Mouse (Mus musculus): ENCODE results near the gene Fads1. TPM values are rescaled to one million over a fixed set of nuclear protein-coding genes. Genes with fewer than 3 reads are reported as not detected.

Fads1 gene
- polyA plus RNA-seq, 1 experiment, result 62.3 TPM

DNA sequence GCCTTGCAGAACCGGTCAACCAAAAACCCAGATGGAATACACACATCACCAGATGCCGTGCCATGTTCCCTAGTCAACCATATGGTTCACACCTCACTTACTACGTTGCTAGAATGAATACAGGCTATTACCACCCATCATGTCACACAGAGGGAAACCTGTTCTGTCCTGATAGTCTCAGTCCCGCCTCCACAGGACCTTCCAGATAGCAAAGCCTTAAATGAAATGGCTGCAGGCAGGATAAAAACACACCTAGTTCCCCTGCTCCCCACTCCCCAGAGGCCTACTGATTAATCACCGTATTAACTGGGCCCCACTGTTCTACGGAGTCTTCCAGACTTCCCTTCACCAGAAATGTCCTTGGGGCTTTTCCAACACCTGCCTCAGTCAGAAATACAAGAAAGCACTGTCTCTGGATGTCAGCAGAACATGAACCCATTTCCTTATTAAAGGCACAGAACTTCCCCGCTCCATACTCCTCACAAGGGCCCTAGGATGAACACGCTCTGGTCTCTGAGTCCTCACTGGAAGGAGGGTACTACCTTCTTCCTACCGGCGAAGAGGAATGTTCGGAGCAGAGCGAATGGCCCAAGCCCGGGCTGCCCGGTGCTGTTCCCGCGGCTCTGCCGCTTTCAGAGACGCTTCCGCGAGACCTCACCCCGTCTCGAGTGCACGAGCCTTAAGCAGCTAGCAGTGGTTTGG, 20.6 kb downstream of the Fads1 start:
- Histone ChIP-seq H3K4me3 (ENCODE audit: insufficient read depth, poor library complexity, severe bottlenecking) (peak overlapping the region; percentile 90), H3ac (ENCODE audit: control insufficient read depth, insufficient read length, low read depth) (peak overlapping the region; percentile 72), H3K79me3 (ENCODE audit: low read depth) (peaks cover 47% of the 10 kb centered on the region), H3K27me3 (ENCODE audit: control insufficient read depth, insufficient read depth, insufficient read length) (no peaks in the 10 kb centered on the region), H3K36me3 (ENCODE audit: control insufficient read depth, insufficient read depth) (peaks cover 52% of the 10 kb centered on the region), H3K79me2 (ENCODE audit: control insufficient read depth, insufficient read depth) (peaks cover 62% of the 10 kb centered on the region)
- TF ChIP-seq MYOD1 (IDR thresholded peaks at IDR 0.05; ENCODE audit: control insufficient read depth, insufficient read length, low read depth) (no peak), CTCF (IDR thresholded peaks at IDR 0.05; ENCODE audit: control insufficient read depth, insufficient read depth, insufficient read length) (no peak), FOSL1 (IDR thresholded peaks at IDR 0.05; ENCODE audit: insufficient read depth, low read length, poor library complexity, severe bottlenecking) (no peak), USF1 (IDR thresholded peaks at IDR 0.05; ENCODE audit: low read depth) (no peak), MYOG (IDR thresholded peaks at IDR 0.05; ENCODE audit: control insufficient read depth, extremely low read depth, insufficient read length) (no peak), MAX (IDR thresholded peaks at IDR 0.05) (no peak), CEBPB (IDR thresholded peaks at IDR 0.05; ENCODE audit: low read depth) (no peak)

DNA sequence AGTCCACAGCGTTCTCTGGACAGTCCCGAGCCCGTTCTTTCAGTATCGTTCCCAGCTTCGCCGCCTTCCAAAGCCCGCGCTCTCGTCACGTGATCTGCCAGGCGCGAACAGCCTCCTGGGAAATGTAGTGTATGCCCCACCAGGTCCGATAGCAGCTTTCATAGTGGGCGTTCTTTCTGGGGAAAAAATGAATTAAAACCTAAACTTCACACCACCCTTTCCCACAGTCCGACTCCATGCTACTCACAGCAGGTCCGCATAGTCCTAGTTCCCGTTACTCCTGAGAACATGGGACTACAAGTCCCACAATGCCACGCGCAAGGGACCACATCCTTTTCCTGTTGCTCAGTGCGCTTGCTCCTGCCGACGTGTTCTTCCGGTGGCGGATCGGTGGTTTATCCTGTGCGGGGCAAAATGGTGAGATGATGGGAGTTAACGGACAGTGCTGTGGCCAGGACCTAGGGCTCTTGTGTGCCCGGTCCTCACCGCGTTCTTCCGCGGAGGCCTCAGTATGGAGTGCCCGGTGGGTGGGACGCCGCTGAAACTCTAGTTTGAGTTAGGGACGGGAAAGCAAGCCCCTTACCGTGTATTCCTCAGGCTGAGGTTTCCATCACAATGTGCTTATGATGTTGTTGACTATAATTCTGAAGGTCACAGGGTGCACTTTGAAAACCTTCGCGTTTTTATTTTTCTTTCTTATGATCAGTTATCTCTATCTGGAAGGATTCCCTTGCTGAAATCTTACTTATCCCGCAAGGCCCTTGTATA, 21.3 kb downstream of the Fads1 start, which contains the start of the genes Tmem258 and Fen1:
Gene Tmem258, plus strand, starts transcription at position 167 of the 768 bp plus-strand sequence.
Gene Fen1, minus strand, starts transcription at position 322 of the 768 bp plus-strand sequence.
- H3K79me3 ChIP-seq (ENCODE audit: low read depth), result peaks cover 47% of the 10 kb centered on the region
- H3K36me3 ChIP-seq (ENCODE audit: control insufficient read depth, insufficient read depth), result peaks cover 48% of the 10 kb centered on the region
- peak within 1 kb of the TSS; percentile 90 for H3K4me3 ChIP-seq (ENCODE audit: insufficient read depth, poor library complexity, severe bottlenecking)
- no peaks in the 10 kb centered on the region for H3K27me3 ChIP-seq (ENCODE audit: control insufficient read depth, insufficient read depth, insufficient read length)
- H3ac ChIP-seq (ENCODE audit: control insufficient read depth, insufficient read length, low read depth), result peak within 1 kb of the TSS; percentile 72
- TF ChIP-seq CEBPB (IDR thresholded peaks at IDR 0.05; ENCODE audit: low read depth) (no peak), MAX (IDR thresholded peaks at IDR 0.05) (peak; percentile 69), CTCF (IDR thresholded peaks at IDR 0.05; ENCODE audit: control insufficient read depth, insufficient read depth, insufficient read length) (no peak), USF1 (IDR thresholded peaks at IDR 0.05; ENCODE audit: low read depth) (peak; percentile 99)
- peaks cover 62% of the 10 kb centered on the region for H3K79me2 ChIP-seq (ENCODE audit: control insufficient read depth, insufficient read depth)

DNA sequence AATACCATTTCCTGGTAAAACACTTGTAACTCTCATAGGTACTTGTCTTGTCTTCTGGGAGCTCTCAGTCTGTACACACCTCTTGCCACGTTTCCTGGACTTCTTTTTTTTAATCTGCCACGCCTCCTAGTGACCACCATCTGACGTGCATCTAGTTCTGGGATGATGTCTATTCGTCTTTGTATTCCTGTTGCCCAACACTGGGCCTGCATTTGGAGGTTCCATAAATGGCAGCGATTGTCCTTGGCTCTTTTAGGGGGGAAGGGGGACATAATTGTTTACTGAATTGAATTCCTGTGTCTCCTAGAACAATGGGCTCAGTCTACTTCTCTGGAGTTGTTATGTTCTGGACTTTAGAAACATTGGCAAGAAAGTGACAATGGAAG, 21.9 kb downstream of the Fads1 start:
- peaks cover 46% of the 10 kb centered on the region for H3K36me3 ChIP-seq (ENCODE audit: control insufficient read depth, insufficient read depth)
- peak overlapping the region; percentile 90 for H3K4me3 ChIP-seq (ENCODE audit: insufficient read depth, poor library complexity, severe bottlenecking)
- peak overlapping the region; percentile 47 for H3ac ChIP-seq (ENCODE audit: control insufficient read depth, insufficient read length, low read depth)
- H3K79me3 ChIP-seq (ENCODE audit: low read depth), result peaks cover 47% of the 10 kb centered on the region
- H3K27me3 ChIP-seq (ENCODE audit: control insufficient read depth, insufficient read depth, insufficient read length), result no peaks in the 10 kb centered on the region
- TF ChIP-seq MYOD1 (IDR thresholded peaks at IDR 0.05; ENCODE audit: control insufficient read depth, insufficient read length, low read depth), result no peak
- TF ChIP-seq FOSL1 (IDR thresholded peaks at IDR 0.05; ENCODE audit: insufficient read depth, low read length, poor library complexity, severe bottlenecking), result no peak
- no peak for TF ChIP-seq CTCF (IDR thresholded peaks at IDR 0.05; ENCODE audit: control insufficient read depth, insufficient read depth, insufficient read length)
- TF ChIP-seq CEBPB (IDR thresholded peaks at IDR 0.05; ENCODE audit: low read depth), result peak; percentile 39
- TF ChIP-seq MYOG (IDR thresholded peaks at IDR 0.05; ENCODE audit: control insufficient read depth, extremely low read depth, insufficient read length), result no peak
- TF ChIP-seq USF1 (IDR thresholded peaks at IDR 0.05; ENCODE audit: low read depth), result no peak
- peak; percentile 49 for TF ChIP-seq MAX (IDR thresholded peaks at IDR 0.05)
- peaks cover 62% of the 10 kb centered on the region for H3K79me2 ChIP-seq (ENCODE audit: control insufficient read depth, insufficient read depth)

DNA sequence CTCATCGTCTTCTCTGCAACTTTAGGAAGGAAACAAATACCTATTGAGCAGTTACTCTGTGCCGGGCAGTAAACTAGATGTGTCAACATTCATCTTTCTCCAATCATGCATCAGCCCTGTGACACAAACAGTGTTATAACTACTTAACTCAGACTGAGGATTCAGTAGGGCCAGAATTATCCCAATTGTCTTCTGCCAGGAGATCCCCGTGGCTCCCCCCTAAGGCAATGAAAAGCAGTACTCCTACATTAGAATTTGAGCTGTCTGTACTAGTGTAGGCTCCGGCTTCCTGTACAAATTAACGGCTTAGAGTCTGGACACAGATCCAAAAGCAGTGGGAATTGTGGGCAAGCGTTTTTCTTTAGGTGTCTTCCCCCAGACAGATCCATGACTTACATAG, 22.4 kb downstream of the Fads1 start:
- TF ChIP-seq CTCF (IDR thresholded peaks at IDR 0.05; ENCODE audit: control insufficient read depth, insufficient read depth, insufficient read length) (no peak), MYOD1 (IDR thresholded peaks at IDR 0.05; ENCODE audit: control insufficient read depth, insufficient read length, low read depth) (no peak), FOSL1 (IDR thresholded peaks at IDR 0.05; ENCODE audit: insufficient read depth, low read length, poor library complexity, severe bottlenecking) (no peak), USF1 (IDR thresholded peaks at IDR 0.05; ENCODE audit: low read depth) (no peak), MYOG (IDR thresholded peaks at IDR 0.05; ENCODE audit: control insufficient read depth, extremely low read depth, insufficient read length) (no peak), MAX (IDR thresholded peaks at IDR 0.05) (no peak), CEBPB (IDR thresholded peaks at IDR 0.05; ENCODE audit: low read depth) (no peak)
- Histone ChIP-seq H3K79me2 (ENCODE audit: control insufficient read depth, insufficient read depth) (peaks cover 62% of the 10 kb centered on the region), H3ac (ENCODE audit: control insufficient read depth, insufficient read length, low read depth) (no peak overlapping the region), H3K79me3 (ENCODE audit: low read depth) (peaks cover 46% of the 10 kb centered on the region), H3K4me3 (ENCODE audit: insufficient read depth, poor library complexity, severe bottlenecking) (peak overlapping the region; percentile 90), H3K27me3 (ENCODE audit: control insufficient read depth, insufficient read depth, insufficient read length) (no peaks in the 10 kb centered on the region), H3K36me3 (ENCODE audit: control insufficient read depth, insufficient read depth) (peaks cover 41% of the 10 kb centered on the region)

DNA sequence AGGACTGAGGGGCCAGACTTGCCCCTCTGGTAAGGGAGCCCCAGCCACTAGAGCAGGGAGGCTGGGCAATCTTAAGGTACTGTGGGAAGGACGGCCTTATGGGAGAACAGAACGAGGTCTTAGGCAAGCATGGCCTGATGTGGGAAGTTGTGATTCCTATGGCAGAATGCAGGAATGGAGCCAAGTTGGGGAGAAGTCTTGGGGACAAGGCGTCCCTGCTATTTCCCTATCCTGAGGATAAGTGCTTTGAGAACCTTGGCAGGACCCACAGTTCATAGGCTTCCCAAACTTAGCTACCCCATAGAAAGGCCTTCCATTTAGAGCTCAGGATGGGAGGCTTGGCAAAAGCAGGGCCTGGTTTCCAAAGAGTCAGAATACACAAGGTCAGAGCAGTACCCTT, 26.2 kb downstream of the Fads1 start:
- H3K4me3 ChIP-seq (ENCODE audit: insufficient read depth, poor library complexity, severe bottlenecking), result no peak overlapping the region
- no peak overlapping the region for H3ac ChIP-seq (ENCODE audit: control insufficient read depth, insufficient read length, low read depth)
- H3K79me2 ChIP-seq (ENCODE audit: control insufficient read depth, insufficient read depth), result peaks cover 25% of the 10 kb centered on the region
- peaks cover 16% of the 10 kb centered on the region for H3K79me3 ChIP-seq (ENCODE audit: low read depth)
- no peak for TF ChIP-seq CEBPB (IDR thresholded peaks at IDR 0.05; ENCODE audit: low read depth)
- TF ChIP-seq MYOG (IDR thresholded peaks at IDR 0.05; ENCODE audit: control insufficient read depth, extremely low read depth, insufficient read length), result no peak
- no peak for TF ChIP-seq CTCF (IDR thresholded peaks at IDR 0.05; ENCODE audit: control insufficient read depth, insufficient read depth, insufficient read length)
- no peak for TF ChIP-seq MYOD1 (IDR thresholded peaks at IDR 0.05; ENCODE audit: control insufficient read depth, insufficient read length, low read depth)
- no peak for TF ChIP-seq MAX (IDR thresholded peaks at IDR 0.05)
- no peak for TF ChIP-seq USF1 (IDR thresholded peaks at IDR 0.05; ENCODE audit: low read depth)
- no peak for TF ChIP-seq FOSL1 (IDR thresholded peaks at IDR 0.05; ENCODE audit: insufficient read depth, low read length, poor library complexity, severe bottlenecking)
- peaks cover 21% of the 10 kb centered on the region for H3K36me3 ChIP-seq (ENCODE audit: control insufficient read depth, insufficient read depth)
- no peaks in the 10 kb centered on the region for H3K27me3 ChIP-seq (ENCODE audit: control insufficient read depth, insufficient read depth, insufficient read length)
